Mouse (Mus musculus) gastrocnemius, postnatal 14 days (tissue): ENCODE measurements around the gene Gtf2a2. TPM values are rescaled to one million over a fixed set of nuclear protein-coding genes. Genes with fewer than 3 reads are reported as not detected.

Experiments
- DNase-seq: peaks from one replicate; pipeline ENCODE4 v3.0.0; 2021; ENCODE audit warnings: mixed read lengths
- intact Hi-C: fragments of 180-260 bp; cut with DNase I; formaldehyde crosslinking; loops from one replicate; pipeline ENCODE4 v1.15.1; 2025; ENCODE audit warnings: low total_unique reads
- total RNA-seq, 2 experiments: library from RNA; stranded (reverse); gene quantifications; 2 replicates each; pipeline ENCODE4 v1.2.3; 2021

The Gtf2a2 gene
- total RNA-seq, 2 experiments from 2014 or later = 43.4 to 46.7 TPM

DNA sequence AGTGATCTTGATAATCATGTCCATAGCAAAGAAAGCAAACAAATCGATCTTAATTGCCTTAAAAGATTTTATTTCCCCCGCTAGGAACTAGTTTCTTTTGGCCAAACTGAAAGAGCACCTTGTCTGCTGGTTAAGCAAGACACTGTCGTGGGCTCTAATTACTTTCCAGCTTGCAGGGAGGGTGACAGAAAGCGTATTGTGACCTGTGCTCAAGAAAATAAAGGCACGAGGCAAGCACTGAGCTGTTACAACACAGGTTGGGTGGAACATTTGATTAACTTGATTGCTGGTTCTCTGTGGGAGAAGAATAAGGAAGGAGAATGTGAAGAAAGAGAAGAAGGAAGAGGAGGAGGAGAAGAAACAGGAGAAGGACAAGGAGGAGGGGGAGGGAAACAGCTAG lies 35.9 kb downstream of the Gtf2a2 start:
- intact Hi-C loops = no loop called here
- no peak for DNase-seq

DNA sequence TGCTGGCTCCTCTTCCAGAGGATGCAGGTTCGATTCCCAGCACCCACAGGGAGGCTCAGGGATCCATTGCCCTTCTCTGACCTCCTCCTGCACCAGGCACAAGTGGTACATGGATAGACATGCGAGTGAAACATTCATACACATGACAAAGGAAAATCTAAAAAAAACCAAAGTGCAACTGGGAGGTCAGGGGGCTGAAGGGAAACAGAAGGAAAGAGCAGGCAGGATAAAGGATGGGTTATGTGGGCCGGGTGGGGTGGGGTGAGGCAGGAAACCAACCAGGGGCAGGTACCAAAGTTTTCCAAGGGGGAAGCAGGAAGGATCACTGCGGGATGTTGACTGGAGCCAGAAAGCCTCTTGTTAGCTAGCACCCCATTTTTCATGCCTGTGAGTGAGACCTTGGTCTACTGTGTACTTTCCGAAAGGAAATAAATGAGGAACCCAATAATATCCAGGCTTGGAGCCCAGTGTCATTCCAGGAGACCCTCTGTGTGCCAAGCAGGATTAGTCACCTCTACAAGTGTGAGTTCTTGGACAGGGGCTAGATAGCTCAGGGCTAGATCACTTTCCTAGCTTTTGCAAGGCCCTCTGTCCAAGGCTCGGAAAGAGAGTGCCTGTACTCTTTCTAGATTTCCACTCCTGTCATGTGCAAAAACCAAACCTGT lies 36.5 kb downstream of the Gtf2a2 start:
- peak; percentile 66 for DNase-seq
- intact Hi-C loops = no loop called here

DNA sequence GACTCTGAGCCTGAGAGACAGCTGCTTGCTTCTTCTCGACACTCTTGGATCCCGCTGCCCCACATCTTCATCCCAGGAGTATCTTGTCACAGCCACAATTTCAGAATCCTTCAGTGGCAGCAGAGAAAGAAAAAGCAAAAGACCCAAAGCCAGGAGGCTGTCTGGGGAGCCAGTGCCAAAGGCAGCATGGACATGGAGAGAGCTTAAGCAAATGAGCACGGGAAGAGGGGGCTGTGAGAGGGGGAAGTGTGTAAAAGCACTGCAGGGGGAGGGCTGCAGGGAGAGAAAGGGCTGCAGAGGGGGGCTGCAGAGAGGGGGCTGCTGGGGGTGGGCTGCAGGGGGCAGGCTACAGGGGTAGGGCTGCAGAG lies 37.0 kb downstream of the Gtf2a2 start:
- no peak for DNase-seq
- intact Hi-C loops = no loop called here

DNA sequence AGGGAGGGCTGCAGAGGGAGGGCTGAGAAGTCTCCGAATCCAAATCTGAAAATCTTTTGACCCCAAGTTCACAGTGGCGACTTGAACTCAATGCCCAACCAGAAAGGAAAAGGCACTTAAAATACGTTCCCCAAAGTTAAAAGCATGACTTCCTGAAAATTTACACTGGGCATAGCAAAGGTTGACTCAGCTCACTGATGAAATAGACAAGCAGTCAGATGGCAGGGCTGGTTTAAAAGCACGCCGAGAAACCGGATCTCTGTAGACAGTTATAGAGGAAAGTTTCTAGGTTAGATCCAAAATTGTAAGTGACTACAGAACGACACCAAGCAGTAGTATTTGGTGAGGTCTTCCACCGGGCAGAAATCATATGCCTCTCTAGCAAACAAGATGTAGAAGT lies 37.5 kb downstream of the Gtf2a2 start:
- intact Hi-C loops = no loop called here
- no peak for DNase-seq

DNA sequence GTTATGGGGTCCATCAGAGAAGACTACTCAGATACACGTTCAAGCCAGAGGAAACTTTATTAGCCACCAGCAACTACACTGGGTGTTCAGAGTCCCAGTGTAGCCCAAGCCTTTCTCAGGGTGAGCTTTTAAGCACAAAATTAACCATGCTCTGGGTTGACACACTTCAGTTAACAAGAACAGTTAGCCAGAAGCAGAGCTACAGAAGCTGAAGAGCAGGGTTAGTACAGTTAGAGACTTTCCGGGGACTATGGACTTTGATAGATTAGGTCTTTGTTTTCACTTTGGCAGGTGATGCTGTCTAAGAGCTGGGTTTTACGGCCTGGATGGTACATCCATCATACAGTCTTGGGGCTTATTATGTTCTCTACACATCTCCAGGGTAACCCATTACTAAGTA lies 40.4 kb downstream of the Gtf2a2 start:
- no peak for DNase-seq
- intact Hi-C loops = no loop called here

DNA sequence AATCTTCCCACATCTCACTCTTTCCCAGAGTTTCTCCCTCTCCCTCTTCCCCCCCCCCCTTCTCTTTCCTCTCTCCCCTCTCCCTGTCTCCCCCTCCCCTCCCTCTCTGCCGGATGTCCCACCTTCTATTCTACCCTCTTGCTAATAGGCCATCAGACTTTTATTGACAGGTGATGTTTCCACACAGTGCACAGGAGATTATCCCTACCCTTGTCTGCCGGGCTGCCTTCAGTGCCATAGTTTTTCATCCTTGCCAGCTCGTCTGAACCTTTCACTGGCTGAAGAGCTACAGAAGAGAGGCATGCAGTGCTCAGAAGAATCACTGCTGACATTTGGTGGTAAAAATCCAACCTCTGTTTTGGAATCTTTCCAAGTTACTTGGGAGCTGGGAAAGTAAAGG lies 41.1 kb downstream of the Gtf2a2 start:
- no peak for DNase-seq
- intact Hi-C loops = no loop called here

DNA sequence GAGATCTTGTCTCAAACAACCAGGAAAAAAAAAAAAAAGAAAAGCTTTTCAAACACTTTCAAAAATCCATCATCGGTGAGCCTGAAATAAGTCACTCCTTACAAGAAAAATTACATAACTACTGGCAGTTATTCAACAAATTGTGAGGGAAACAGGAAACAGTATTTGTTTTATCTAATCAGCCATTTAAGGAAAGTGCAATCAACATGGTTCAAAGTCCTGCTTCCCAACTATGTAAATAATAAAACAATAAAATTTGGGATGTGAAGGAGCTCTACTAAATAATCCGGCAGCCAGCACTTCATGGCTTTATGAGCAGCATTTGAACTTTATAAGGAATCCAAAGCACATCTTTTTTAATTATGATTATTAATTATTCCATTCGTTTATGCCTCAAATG lies 49.7 kb downstream of the Gtf2a2 start:
- intact Hi-C loops = no loop called here
- no peak for DNase-seq

DNA sequence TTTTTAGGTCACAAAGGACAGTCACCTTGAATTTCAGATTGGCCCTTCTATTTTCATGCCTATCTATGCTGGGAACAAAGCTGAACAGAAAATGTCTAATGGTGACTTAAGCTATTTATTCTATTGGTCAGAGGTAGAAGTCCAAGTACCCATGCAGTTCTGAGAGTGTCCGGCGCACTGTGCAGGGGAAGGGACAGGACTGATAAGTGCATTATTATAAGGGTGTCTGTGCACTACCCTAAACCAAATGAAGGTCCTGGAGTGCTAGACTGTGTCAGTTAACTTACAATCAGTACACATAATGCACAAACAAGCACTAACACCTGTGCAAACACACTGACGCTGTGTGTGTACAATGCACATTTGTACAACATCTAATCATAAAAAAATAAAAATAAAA lies 55.1 kb downstream of the Gtf2a2 start:
- DNase-seq = no peak
- intact Hi-C loops = no loop called here

DNA sequence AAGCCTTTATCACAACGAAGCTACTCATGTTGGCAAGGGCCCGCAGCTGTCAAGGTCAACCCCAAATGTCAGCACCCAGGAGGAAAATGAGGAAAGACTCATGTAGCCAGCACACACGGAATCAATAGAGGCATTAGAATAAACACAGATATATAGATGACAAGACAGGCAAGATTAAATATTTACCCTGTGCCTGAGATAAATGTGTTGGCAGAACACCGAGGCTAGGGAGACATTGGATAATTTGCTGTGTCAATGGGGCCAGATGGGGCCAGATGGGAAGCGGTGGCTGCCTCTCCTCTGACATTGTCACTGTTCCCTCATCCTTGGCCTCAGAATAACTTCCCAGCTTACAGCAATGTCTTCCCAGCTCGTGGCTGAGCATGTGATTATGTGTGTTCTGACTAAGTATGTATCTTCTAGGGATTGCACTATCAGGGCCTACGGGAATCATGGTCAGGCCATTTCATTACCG lies 57.6 kb downstream of the Gtf2a2 start:
- intact Hi-C loops = no loop called here
- DNase-seq = no peak

DNA sequence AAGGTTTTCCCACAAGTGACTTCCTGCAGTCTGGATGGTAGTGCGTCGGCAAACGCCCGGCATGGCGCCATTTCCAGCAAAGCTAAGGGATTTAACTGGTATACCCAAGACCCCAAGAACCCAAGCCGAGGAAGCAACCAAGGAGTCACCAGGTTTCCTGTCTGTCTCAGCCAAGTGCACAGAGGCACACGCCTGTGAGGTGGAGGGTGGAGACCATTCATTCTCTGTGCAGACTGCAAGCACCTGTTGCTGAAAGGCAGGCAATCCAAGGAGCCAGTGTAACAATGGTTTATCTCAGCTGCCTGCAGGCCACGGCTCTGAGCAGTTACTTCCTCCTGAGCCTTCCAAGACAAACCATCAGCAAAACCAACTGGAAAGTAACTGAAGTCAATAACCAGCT lies 60.0 kb downstream of the Gtf2a2 start:
- DNase-seq = no peak
- intact Hi-C loops = no loop called here

Other genes with a start within 250 kb of the Gtf2a2 start
- 10 to 100 TPM; 67.1 to 67.3 TPM for gene Bnip2, start 23.1 kb upstream of the Gtf2a2 start, total RNA-seq
- not detected for gene Gcnt3, start 25.5 kb downstream of the Gtf2a2 start, total RNA-seq
- 1 to 10 TPM; 1.9 to 2.1 TPM for gene Fam81a, start 130.0 kb downstream of the Gtf2a2 start, total RNA-seq
- gene Myo1e, start 194.8 kb downstream of the Gtf2a2 start, total RNA-seq = 10 to 100 TPM; 14.4 to 15.2 TPM